Mouse (Mus musculus) ES-E14 (cell line): Measurements from ENCODE around the gene Taar3.

Source experiments
- CHD2 ChIP-seq: IDR thresholded peaks from 2 replicates; pipeline ENCODE4 v1.6.1; 2014; ENCODE audit warnings: mild to moderate bottlenecking, low read depth, low read length, inconsistent platforms
- HCFC1 ChIP-seq: IDR thresholded peaks from 2 replicates; pipeline ENCODE4 v1.6.1; 2012; ENCODE audit warnings: low read length, inconsistent platforms, borderline replicate concordance; ENCODE audit not compliant: insufficient read depth
- MAFK ChIP-seq: IDR thresholded peaks from 2 replicates; pipeline ENCODE4 v1.6.1; 2014; ENCODE audit warnings: mild to moderate bottlenecking, low read depth, low read length, inconsistent platforms; ENCODE audit not compliant: insufficient read depth
- ZC3H11A ChIP-seq: IDR thresholded peaks from 2 replicates; pipeline ENCODE4 v1.6.1; 2012; ENCODE audit warnings: low read depth, mild to moderate bottlenecking, inconsistent platforms, low read length, borderline replicate concordance
- ZNF384 ChIP-seq: IDR thresholded peaks from 2 replicates; pipeline ENCODE4 v1.6.1; 2012; ENCODE audit warnings: low read depth, low read length, inconsistent platforms

GRCm38 (mm10) chr10:23970656-23971165 lies 21.4 kb downstream of the Taar3 start, which contains the start of gene Taar5:
- TF ChIP-seq ZNF384 (no peak), MAFK (no peak), HCFC1 (no peak), CHD2 (no peak), ZC3H11A (no peak)
